Mouse (Mus musculus) forebrain, embryonic 13.5 days (tissue): ENCODE results near the gene Cnnm3. TPM values are rescaled to one million over a fixed set of nuclear protein-coding genes. Genes with fewer than 3 reads are reported as not detected.

Experiments
- ATAC-seq: fragments of 200-750 bp; cut with Nextera tagmentation; 2 replicates; pipeline ENCODE4 v1.8.0; 2017
- H3K27ac ChIP-seq: fragments of 300-500 bp; sonication (generic); 2 replicates; pipeline ENCODE4 v1.5.1; 2015; ENCODE audit warnings: inconsistent platforms, mild to moderate bottlenecking, moderate library complexity
- H3K27me3 ChIP-seq: fragments of 300-500 bp; sonication (generic); 2 replicates; pipeline ENCODE4 v1.6.1; 2015; ENCODE audit warnings: mild to moderate bottlenecking, inconsistent platforms
- H3K36me3 ChIP-seq: fragments of 300-500 bp; sonication (generic); 2 replicates; pipeline ENCODE4 v1.6.1; 2015; ENCODE audit warnings: mild to moderate bottlenecking, inconsistent platforms; ENCODE audit not compliant: poor library complexity, severe bottlenecking
- H3K4me1 ChIP-seq: fragments of 300-500 bp; sonication (generic); 2 replicates; pipeline ENCODE4 v1.6.1; 2015; ENCODE audit warnings: inconsistent platforms
- H3K4me2 ChIP-seq: fragments of 300-500 bp; sonication (generic); 2 replicates; pipeline ENCODE4 v1.6.1; 2015; ENCODE audit warnings: inconsistent platforms, mild to moderate bottlenecking, moderate library complexity
- H3K4me3 ChIP-seq: fragments of 300-500 bp; sonication (generic); 2 replicates; pipeline ENCODE4 v1.5.1; 2015; ENCODE audit warnings: mild to moderate bottlenecking, inconsistent platforms
- H3K9ac ChIP-seq: fragments of 300-500 bp; sonication (generic); 2 replicates; pipeline ENCODE4 v1.6.1; 2015; ENCODE audit warnings: mild to moderate bottlenecking, inconsistent platforms
- H3K9me3 ChIP-seq: fragments of 300-500 bp; sonication (generic); replicated peaks from 2 replicates; pipeline ENCODE4 v1.6.1; 2016; ENCODE audit warnings: inconsistent platforms
- WGBS: fragments of 180-500 bp; shearing (Covaris S2); methylation state at CpG from one replicate; pipeline ENCODE4 v1.1.7; 2015; 5-methylcytosine and 5-hydroxymethylcytosine counted together
- polyA plus RNA-seq: library from polyadenylated mRNA; unstranded; fragments of >200 nt; fragmentation: Nextera tagmentation; extraction: Ambion mirVana; gene quantifications from 2 replicates; pipeline ENCODE4 v1.2.1, GENCODE M21; 2015

Cnnm3 gene
- 5.3 and 5.7 TPM in 2 replicates for polyA plus RNA-seq

- peak within 1 kb of the TSS; percentile 96 for H3K4me3 ChIP-seq
- WGBS = under 1% methylated on average over 51 of the region's 51 CpGs
- H3K9ac ChIP-seq = peak within 1 kb of the TSS; percentile 91
Measured at GRCm38 (mm10) chr1:36511289-36512021, at the start of gene Cnnm3. Cnnm3 (plus strand) TSS chr1:36511867.

GRCm38 (mm10) chr1:36465641-36466160 is 46.0 kb upstream of the Cnnm3 start:
- Histone ChIP-seq H3K27me3 (peaks cover 4% of the 10 kb centered on the region; the same call in 1 of the 2 replicates), H3K9me3 (no peaks in the 10 kb centered on the region), H3K27ac (no peak overlapping the region), H3K4me1 (peaks cover 1% of the 10 kb centered on the region; the same call in 1 of the 2 replicates), H3K36me3 (no peaks in the 10 kb centered on the region), H3K4me2 (no peak overlapping the region), H3K4me3 (no peak overlapping the region), H3K9ac (no peak overlapping the region)
- WGBS = 81% methylated on average over 4 of the region's 4 CpGs
- ATAC-seq = no peak

More at GRCm38 (mm10) chr1:36511289-36512021, at the start of gene Cnnm3:
- H3K27ac ChIP-seq = peak within 1 kb of the TSS; percentile 99
- no peaks in the 10 kb centered on the region for H3K9me3 ChIP-seq
- H3K4me2 ChIP-seq = peak within 1 kb of the TSS; percentile 94
- H3K27me3 ChIP-seq = no peaks in the 10 kb centered on the region
- H3K4me1 ChIP-seq = peaks cover 35% of the 10 kb centered on the region
- peak; percentile 99 for ATAC-seq
- H3K36me3 ChIP-seq = peaks cover 16% of the 10 kb centered on the region

GRCm38 (mm10) chr1:36467446-36467845 is 44.2 kb upstream of the Cnnm3 start:
- peaks cover 4% of the 10 kb centered on the region; the same call in 1 of the 2 replicates for H3K27me3 ChIP-seq
- H3K4me2 ChIP-seq = no peak overlapping the region
- no peaks in the 10 kb centered on the region for H3K9me3 ChIP-seq
- H3K27ac ChIP-seq = no peak overlapping the region
- WGBS = 54% methylated on average over 5 of the region's 5 CpGs
- no peak for ATAC-seq
- no peak overlapping the region for H3K9ac ChIP-seq
- H3K36me3 ChIP-seq = no peaks in the 10 kb centered on the region
- peaks cover 13% of the 10 kb centered on the region for H3K4me1 ChIP-seq
- no peak overlapping the region for H3K4me3 ChIP-seq

- peaks cover 38% of the 10 kb centered on the region for H3K4me1 ChIP-seq
- no peak for ATAC-seq
- WGBS = 54% methylated on average over 2 of the region's 2 CpGs
- no peak overlapping the region for H3K27ac ChIP-seq
- peaks cover 4% of the 10 kb centered on the region; the same call in 1 of the 2 replicates for H3K27me3 ChIP-seq
- H3K9ac ChIP-seq = no peak overlapping the region
- no peak overlapping the region for H3K4me3 ChIP-seq
- no peaks in the 10 kb centered on the region for H3K9me3 ChIP-seq
- no peaks in the 10 kb centered on the region for H3K36me3 ChIP-seq
- H3K4me2 ChIP-seq = no peak overlapping the region
Measured at GRCm38 (mm10) chr1:36469811-36470444, 41.7 kb upstream of the Cnnm3 start.

GRCm38 (mm10) chr1:36471181-36472105 is 40.2 kb upstream of the Cnnm3 start, which contains the start of gene Cnnm4:
Cnnm4 (plus strand) TSS chr1:36471620.
- peak within 1 kb of the TSS; percentile 80 for H3K9ac ChIP-seq
- peak within 1 kb of the TSS; percentile 67 for H3K4me3 ChIP-seq
- H3K4me1 ChIP-seq = peaks cover 53% of the 10 kb centered on the region
- peak within 1 kb of the TSS; percentile 75 for H3K4me2 ChIP-seq
- peak within 1 kb of the TSS; percentile 35; the same call in 1 of the 2 replicates for H3K27ac ChIP-seq
- H3K9me3 ChIP-seq = no peaks in the 10 kb centered on the region
- no peaks in the 10 kb centered on the region for H3K36me3 ChIP-seq
- H3K27me3 ChIP-seq = peaks cover 4% of the 10 kb centered on the region; the same call in 1 of the 2 replicates
- under 1% methylated on average over 63 of the region's 98 CpGs for WGBS
- peak; percentile 91 for ATAC-seq

- Histone ChIP-seq H3K4me2 (peak overlapping the region; percentile 75), H3K27me3 (peaks cover 4% of the 10 kb centered on the region; the same call in 1 of the 2 replicates), H3K4me3 (peak overlapping the region; percentile 67), H3K9ac (peak overlapping the region; percentile 80), H3K27ac (no peak overlapping the region), H3K36me3 (no peaks in the 10 kb centered on the region), H3K4me1 (peaks cover 56% of the 10 kb centered on the region), H3K9me3 (no peaks in the 10 kb centered on the region)
- 15% methylated on average over 18 of the region's 18 CpGs for WGBS
- ATAC-seq = no peak; the same call in 1 of the 2 replicates
Measured at GRCm38 (mm10) chr1:36472106-36472440, 39.6 kb upstream of the Cnnm3 start.

- peak overlapping the region; percentile 67 for H3K4me3 ChIP-seq
- ATAC-seq = no peak
Measured at GRCm38 (mm10) chr1:36473211-36473780, 38.4 kb upstream of the Cnnm3 start.

GRCm38 (mm10) chr1:36474646-36475045 is 37.0 kb upstream of the Cnnm3 start:
- Histone ChIP-seq H3K4me2 (peak overlapping the region; percentile 75), H3K9ac (no peak overlapping the region), H3K27me3 (peaks cover 4% of the 10 kb centered on the region; the same call in 1 of the 2 replicates), H3K9me3 (no peaks in the 10 kb centered on the region), H3K4me1 (peaks cover 67% of the 10 kb centered on the region), H3K27ac (no peak overlapping the region), H3K36me3 (no peaks in the 10 kb centered on the region), H3K4me3 (no peak overlapping the region)
- WGBS = 75% methylated on average over 3 of the region's 3 CpGs
- ATAC-seq = no peak

More at GRCm38 (mm10) chr1:36473211-36473780, 38.4 kb upstream of the Cnnm3 start:
- H3K27ac ChIP-seq = no peak overlapping the region
- 0 out of 2 replicates have a peak overlapping the region, but pooled peaks have one; percentile 0 for H3K9ac ChIP-seq
- H3K4me1 ChIP-seq = peaks cover 64% of the 10 kb centered on the region
- WGBS = 83% methylated on average over 10 of the region's 10 CpGs
- H3K4me2 ChIP-seq = peak overlapping the region; percentile 75
- peaks cover 4% of the 10 kb centered on the region; the same call in 1 of the 2 replicates for H3K27me3 ChIP-seq
- no peaks in the 10 kb centered on the region for H3K36me3 ChIP-seq
- no peaks in the 10 kb centered on the region for H3K9me3 ChIP-seq

- Histone ChIP-seq H3K9ac (peak overlapping the region; percentile 28), H3K36me3 (no peaks in the 10 kb centered on the region), H3K4me2 (peak overlapping the region; percentile 75), H3K27ac (no peak overlapping the region), H3K27me3 (no peaks in the 10 kb centered on the region), H3K4me1 (peaks cover 67% of the 10 kb centered on the region), H3K9me3 (no peaks in the 10 kb centered on the region), H3K4me3 (peak overlapping the region; percentile 12)
- WGBS = 52% methylated on average over 8 of the region's 8 CpGs
- no peak for ATAC-seq
Measured at GRCm38 (mm10) chr1:36475480-36476110, 36.1 kb upstream of the Cnnm3 start.

GRCm38 (mm10) chr1:36476426-36476825 is 35.2 kb upstream of the Cnnm3 start:
- Histone ChIP-seq H3K9me3 (no peaks in the 10 kb centered on the region), H3K36me3 (no peaks in the 10 kb centered on the region), H3K9ac (peak overlapping the region; percentile 18; the same call in 1 of the 2 replicates), H3K4me1 (peaks cover 63% of the 10 kb centered on the region), H3K27me3 (no peaks in the 10 kb centered on the region), H3K4me2 (0 out of 2 replicates have a peak overlapping the region, but pooled peaks have one; percentile 75), H3K27ac (no peak overlapping the region), H3K4me3 (no peak overlapping the region)
- ATAC-seq = no peak
- WGBS = 84% methylated on average over 7 of the region's 7 CpGs
